Mouse (Mus musculus): ENCODE measurements around the gene Cxcl13.
A peak's percentile ranks its signal among the peaks of the same experiment; 100 is the strongest.
"Not testable (repeated sequence)": the region's sequence is repeated elsewhere in the genome, so short reads cannot be mapped to it uniquely, and the experiment has no call there.

Gene Cxcl13

GRCm38 (mm10) chr5:95956651-95957050 is at the start of gene Cxcl13:
Cxcl13 (plus strand) TSS chr5:95956951.
- no peak for DNase-seq (ENCODE audit: low spot score)

GRCm38 (mm10) chr5:95911006-95911405 is 45.7 kb upstream of the Cxcl13 start:
- no peak for DNase-seq (ENCODE audit: low spot score)

- no peak for DNase-seq (ENCODE audit: low spot score)
Measured at GRCm38 (mm10) chr5:95918491-95918890, 38.3 kb upstream of the Cxcl13 start.

- no peak for DNase-seq (ENCODE audit: low spot score)
Measured at GRCm38 (mm10) chr5:95924023-95924422, 32.7 kb upstream of the Cxcl13 start.

GRCm38 (mm10) chr5:95925204-95925930 is 31.4 kb upstream of the Cxcl13 start:
- DNase-seq (ENCODE audit: low spot score): no peak

- DNase-seq (ENCODE audit: low spot score): no peak
Measured at GRCm38 (mm10) chr5:95925931-95926263, 30.9 kb upstream of the Cxcl13 start.

- DNase-seq (ENCODE audit: low spot score): no peak
Measured at GRCm38 (mm10) chr5:95935035-95935434, 21.7 kb upstream of the Cxcl13 start.

GRCm38 (mm10) chr5:95936068-95936467 is 20.7 kb upstream of the Cxcl13 start:
- DNase-seq (ENCODE audit: low spot score): no peak

GRCm38 (mm10) chr5:95937129-95937528 is 19.6 kb upstream of the Cxcl13 start:
- DNase-seq (ENCODE audit: low spot score): no peak

GRCm38 (mm10) chr5:95938044-95938625 is 18.6 kb upstream of the Cxcl13 start:
- DNase-seq (ENCODE audit: low spot score): no peak

GRCm38 (mm10) chr5:95940682-95941221 is 16.0 kb upstream of the Cxcl13 start:
- DNase-seq (ENCODE audit: low spot score): peak; percentile 66

- no peak for DNase-seq (ENCODE audit: low spot score)
Measured at GRCm38 (mm10) chr5:95941562-95941961, 15.2 kb upstream of the Cxcl13 start.

- DNase-seq (ENCODE audit: low spot score): no peak
Measured at GRCm38 (mm10) chr5:95945120-95945519, 11.6 kb upstream of the Cxcl13 start.

- DNase-seq (ENCODE audit: low spot score): no peak
Measured at GRCm38 (mm10) chr5:95946344-95946743, 10.4 kb upstream of the Cxcl13 start.

- DNase-seq (ENCODE audit: low spot score): no peak
Measured at GRCm38 (mm10) chr5:95948641-95949040, 8.1 kb upstream of the Cxcl13 start.

GRCm38 (mm10) chr5:95949946-95950701 is 6.6 kb upstream of the Cxcl13 start:
- peak; percentile 82 for DNase-seq (ENCODE audit: low spot score)

GRCm38 (mm10) chr5:95964940-95965339 is 8.2 kb downstream of the Cxcl13 start:
- no peak for DNase-seq (ENCODE audit: low spot score)

GRCm38 (mm10) chr5:95966621-95967020 is 9.9 kb downstream of the Cxcl13 start:
- DNase-seq (ENCODE audit: low spot score): no peak

- peak; percentile 80 for DNase-seq (ENCODE audit: low spot score)
Measured at GRCm38 (mm10) chr5:95970845-95971244, 14.1 kb downstream of the Cxcl13 start.

- DNase-seq (ENCODE audit: low spot score): no peak
Measured at GRCm38 (mm10) chr5:95972208-95972607, 15.5 kb downstream of the Cxcl13 start.

- DNase-seq (ENCODE audit: low spot score): not testable (repeated sequence)
Measured at GRCm38 (mm10) chr5:95973806-95974205, 17.1 kb downstream of the Cxcl13 start.

GRCm38 (mm10) chr5:95976299-95976698 is 19.5 kb downstream of the Cxcl13 start:
- DNase-seq (ENCODE audit: low spot score): no peak
